Mouse (Mus musculus) frontal cortex, adult 2 months (tissue): ENCODE measurements around the gene Mettl27. TPM values are rescaled to one million over a fixed set of nuclear protein-coding genes. Genes with fewer than 3 reads are reported as not detected.
A peak's percentile ranks its signal among the peaks of the same experiment; 100 is the strongest.
"Not testable (repeated sequence)": the region's sequence is repeated elsewhere in the genome, so short reads cannot be mapped to it uniquely, and the experiment has no call there.

ENCODE experiments used
- DNase-seq, 2 experiments: peaks; one replicate each; pipeline ENCODE4 v3.0.0; 2022; ENCODE audit warnings: low spot score in 1 of 2; ENCODE audit errors: extremely low spot score in 1 of 2
- polyA plus RNA-seq: library from polyadenylated mRNA; depleted of rRNA; stranded (reverse); fragments of >200 nt; gene quantifications from 2 replicates; pipeline ENCODE4 v1.2.3, GENCODE M21; 2012

The Mettl27 gene
- polyA plus RNA-seq, 1 experiment: 14.9 TPM

DNA sequence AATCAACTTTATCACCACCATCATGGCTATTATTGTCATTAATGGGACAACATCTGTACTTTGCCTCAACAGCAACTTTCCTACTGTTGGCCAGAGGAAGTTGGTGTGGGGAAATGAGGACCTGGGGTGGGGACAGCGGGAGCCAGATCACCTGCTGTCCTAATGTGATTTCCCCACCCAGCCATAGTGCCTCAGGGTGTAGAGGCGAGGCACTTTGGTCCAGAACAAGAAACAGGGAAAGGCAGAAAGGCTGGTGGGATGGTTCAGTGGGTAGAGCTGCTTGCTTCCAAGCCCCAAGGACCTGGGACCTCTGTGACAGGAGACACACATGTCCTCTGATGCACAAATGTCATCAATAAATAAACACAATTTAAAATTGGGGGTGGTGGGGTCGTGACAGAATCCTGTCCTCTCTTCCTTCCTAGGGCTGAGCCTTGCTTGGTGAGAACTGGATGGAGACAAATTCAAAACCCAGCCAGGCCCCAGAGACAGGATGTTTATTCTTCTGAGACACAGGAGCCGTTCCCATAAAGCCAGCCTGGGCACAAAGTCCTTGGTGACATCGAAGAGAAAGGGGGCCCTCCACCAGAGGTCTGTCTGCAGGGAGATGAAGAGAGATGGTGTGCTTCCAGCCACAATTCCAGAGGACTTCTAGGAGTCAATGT, 15.4 kb downstream of the Mettl27 start:
- no peak for DNase-seq

- DNase-seq: no peak
These were observed 15.9 kb downstream of the Mettl27 start for GRCm38 (mm10) chr5:134948085-134948439.

DNA sequence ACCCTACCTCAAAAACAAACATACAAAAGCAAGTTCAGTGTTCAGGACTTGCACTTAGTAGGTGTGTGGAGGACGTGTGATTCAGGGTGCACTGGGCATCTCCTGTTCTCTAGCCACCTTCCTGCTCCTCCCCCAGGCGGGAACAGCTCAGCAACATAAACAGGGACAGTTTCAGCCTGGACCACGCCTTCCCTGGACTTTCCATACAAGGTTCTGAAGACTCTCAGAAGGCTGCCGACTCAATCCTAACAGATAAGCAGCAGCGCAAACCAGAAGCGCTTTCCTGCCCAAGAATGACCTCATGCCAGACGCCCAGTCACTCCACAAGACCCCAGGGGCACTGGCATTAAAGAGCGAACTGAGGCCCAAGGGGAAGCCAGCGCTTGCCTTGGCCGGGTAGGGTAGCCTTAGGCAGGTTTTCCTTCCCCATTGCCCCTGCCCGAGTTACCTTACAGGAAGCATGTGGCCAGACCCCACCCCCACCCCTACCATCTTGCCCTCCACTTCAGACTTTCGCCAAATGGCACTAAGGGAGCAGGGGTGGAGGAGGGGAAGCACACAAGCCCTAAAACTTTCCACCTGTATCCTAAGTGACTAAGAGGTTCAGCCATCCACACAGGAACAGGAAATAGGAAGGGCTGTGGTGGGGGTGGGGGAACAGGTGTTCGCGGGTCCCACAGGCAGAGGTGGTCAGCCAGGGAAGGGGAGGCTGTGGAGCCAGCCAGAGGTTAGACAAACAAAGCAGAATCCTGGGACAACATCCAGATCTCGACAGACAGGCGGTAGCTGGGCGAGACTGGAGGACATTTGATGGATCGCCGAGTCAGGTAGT, 19.1 kb downstream of the Mettl27 start:
- no peak for DNase-seq

DNA sequence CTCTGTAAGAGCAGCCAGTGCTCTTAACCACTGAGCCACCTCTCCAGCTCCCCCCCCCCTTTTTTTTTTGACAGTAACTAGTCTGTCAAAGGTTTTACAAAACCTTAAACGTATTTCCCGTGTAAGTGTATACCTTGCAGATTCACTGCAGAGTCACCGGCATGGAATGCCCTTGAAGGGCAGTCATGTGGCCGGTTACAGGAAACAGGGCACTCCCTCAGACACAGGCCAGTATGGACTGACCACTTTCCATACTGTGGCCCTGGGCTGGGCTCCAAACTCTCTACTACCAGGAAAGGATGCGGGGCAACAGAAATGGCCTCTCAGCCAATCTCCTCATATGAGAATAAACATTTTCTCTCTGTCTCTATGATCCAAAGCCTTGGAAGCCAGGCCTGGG, 23.3 kb downstream of the Mettl27 start:
- no peak for DNase-seq

- DNase-seq: peak in 1 of 2 experiments; percentile 13
These were observed 26.9 kb downstream of the Mettl27 start for GRCm38 (mm10) chr5:134959114-134959513.

GRCm38 (mm10) chr5:134960430-134960829, 28.3 kb downstream of the Mettl27 start:
- DNase-seq: no peak

GRCm38 (mm10) chr5:134961519-134961918, 29.4 kb downstream of the Mettl27 start:
- no peak for DNase-seq

DNA sequence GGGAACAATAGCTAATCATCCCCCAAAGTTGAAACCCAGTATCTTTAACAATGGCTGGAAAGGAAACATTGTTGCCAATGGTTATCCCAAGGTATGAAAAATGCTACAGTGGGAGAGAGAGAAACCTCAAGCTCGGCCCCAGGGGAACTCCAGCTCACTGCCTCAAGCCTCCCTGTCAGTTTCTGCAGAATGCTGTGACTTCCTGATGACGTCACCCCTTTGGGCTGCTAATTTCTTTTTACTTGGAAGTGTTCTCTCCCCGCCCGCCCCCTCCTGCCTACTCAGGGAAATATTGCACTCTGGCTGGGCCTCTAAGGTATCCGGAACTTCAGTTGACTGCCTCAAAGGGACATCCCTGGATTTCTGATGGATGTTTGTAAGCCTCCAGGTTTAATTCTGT, 31.4 kb downstream of the Mettl27 start:
- DNase-seq: no peak

GRCm38 (mm10) chr5:134964655-134965054, 32.5 kb downstream of the Mettl27 start:
- not testable (repeated sequence) for DNase-seq

- DNase-seq: peak; percentile 21 to 85
These were observed 33.3 kb downstream of the Mettl27 start for GRCm38 (mm10) chr5:134965473-134965851.

- DNase-seq: peak in 1 of 2 experiments; percentile 15
These were observed 34.0 kb downstream of the Mettl27 start for GRCm38 (mm10) chr5:134965852-134966821.

DNA sequence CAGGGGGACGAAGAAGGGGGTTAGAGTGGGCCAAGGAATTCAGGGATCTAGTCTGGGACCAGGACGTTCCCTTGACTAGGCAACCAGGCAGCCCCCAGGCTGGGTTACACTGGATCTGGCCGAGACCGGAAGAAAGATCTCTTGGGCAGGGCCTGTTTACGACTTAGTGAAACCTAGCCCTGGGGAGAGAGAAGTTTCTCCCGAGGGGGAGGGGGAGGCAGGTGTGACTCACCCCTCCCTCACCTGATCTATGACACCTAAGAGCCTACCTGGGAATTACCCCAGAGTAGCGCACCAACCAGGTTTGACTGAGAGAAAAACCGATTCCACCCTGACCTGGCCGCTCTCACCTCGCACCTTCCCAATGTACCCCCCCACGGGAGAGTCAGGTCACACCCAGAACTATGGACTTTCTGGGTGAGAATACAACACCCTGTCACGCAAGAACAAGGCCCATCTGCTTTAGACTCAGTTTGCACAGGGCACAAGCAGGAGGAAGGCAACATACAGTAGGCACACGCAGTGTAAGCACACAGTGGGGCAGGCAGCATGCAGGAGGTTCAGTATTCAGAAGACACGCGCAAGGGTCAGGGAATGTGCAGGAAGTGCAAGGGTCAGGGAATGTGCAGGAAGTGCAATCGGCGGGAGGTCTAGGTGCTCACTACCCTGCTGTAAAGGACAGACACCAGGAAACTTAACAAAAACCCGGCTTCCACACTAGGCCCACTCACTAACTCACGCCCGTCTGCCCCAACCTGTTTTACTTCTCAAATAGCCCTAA, 35.2 kb downstream of the Mettl27 start:
- no peak for DNase-seq

- no peak for DNase-seq
These were observed 38.5 kb downstream of the Mettl27 start for GRCm38 (mm10) chr5:134970671-134971070.

- DNase-seq: no peak
These were observed 40.9 kb downstream of the Mettl27 start for GRCm38 (mm10) chr5:134973081-134973480.

DNA sequence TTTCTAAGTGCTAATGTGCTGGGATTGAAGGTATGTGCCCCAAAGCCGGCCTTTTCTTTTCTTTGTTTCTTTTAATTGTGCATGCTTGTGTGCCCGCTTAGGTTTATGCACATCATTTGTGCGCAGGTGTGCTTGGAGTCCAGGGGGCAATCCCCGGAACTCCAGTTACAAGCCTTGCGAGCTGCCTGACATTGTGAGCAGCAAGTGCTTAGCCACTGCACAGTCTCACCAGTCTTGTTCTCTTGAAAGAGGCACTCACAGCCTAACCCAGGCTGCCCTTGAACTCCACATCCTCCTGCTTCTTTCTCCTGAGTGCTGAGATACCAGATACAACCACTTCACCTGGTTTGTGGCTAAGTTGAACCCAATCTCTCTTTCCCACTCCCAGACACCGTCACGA, 41.4 kb downstream of the Mettl27 start:
- DNase-seq: no peak

DNA sequence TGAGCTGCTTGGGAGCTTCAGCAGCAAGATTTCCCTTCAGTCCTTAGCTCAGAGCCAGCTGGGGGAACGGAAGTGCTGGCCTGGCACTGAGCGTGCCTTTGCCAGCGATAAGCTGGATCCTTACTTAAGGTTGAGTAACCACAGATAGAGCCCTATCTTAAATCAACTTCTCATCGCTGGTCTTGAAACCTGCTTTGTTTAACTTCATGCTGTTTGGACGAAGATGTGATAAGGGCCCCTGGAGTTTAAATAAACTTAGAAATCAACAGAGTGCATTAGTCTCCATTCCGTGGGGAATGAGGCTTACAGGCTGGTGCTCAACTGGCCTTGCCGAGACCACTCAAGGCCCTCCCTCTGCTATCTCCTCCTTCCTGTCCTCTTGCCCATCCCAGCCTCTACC, 42.1 kb downstream of the Mettl27 start:
- no peak for DNase-seq

DNA sequence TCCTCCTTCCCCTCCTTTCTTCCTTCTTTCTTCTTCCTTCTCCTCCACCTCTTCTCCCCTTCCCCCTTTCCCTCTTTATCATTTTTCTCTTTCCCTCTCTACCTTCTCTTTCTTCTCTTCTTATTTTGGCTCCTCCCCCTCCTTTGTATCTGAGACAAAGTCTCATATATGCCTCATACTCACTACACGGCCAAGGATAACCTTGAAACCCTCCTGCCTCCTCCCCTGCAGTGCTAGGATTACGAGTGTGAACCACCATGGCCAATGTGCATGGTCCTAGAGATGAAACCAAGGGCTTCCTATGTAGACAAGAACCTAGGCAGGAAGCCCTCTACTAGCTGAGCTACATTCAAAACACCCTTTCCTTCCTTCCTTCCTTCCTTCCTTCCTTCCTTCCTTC, 42.8 kb downstream of the Mettl27 start:
- no peak for DNase-seq

GRCm38 (mm10) chr5:134976164-134976563, 44.0 kb downstream of the Mettl27 start:
- no peak for DNase-seq

DNA sequence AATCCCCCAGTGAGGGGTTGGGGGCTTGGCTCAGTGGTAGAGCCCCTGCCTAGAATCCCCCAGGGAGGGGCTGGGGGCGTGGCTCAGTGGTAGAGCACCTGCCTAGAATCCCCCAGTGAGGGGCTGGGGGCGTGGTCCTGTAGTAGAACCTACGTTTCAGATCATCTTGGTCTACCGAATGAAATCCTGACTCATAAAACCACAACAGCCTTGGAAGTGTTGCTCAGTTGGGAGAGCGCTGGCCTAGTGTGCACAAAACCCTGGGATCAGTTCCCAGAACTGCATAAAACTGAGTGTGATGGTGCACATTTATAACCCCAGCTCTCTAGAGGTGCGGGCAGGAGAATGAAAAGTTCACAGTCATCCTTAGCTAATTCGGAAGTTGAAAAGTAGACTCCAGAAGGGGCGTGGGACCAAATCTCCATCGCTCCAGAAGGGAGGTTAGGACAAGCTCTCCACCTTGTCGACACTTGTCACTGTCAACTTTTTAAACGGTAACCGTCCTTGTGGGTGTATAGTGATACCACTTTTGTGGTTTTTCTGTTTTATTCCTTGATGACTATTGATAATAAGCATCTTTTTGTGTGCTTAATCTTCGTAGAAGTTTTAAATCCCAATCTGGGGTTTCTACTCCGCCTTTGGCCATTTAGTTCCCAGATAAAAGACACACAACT, 44.5 kb downstream of the Mettl27 start:
- DNase-seq: no peak

DNA sequence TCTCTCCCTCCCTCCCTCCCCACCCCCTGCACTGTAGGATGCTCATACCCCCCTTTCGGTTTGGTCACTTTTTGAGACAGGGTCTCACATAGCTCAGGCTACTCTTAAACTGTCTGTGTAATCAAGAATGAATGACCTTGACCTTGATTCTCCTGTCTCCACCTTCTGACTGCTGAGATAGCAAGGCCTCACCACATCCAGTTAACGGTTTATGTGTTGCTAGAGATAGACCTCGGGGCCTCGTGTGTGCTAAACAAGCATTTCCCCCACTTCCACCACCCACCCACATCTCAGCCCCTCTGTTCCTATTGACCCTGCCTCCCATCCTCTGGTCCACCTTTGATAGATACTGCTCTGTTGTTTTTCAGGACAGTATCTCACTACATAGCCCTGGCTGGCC, 45.7 kb downstream of the Mettl27 start:
- no peak for DNase-seq
